Mouse (Mus musculus) kidney, adult 18-20 months (tissue): Measurements from ENCODE around the gene Gm20449.
"Not testable (repeated sequence)": the region's sequence is repeated elsewhere in the genome, so short reads cannot be mapped to it uniquely, and the experiment has no call there.

Experiments
- DNase-seq: peaks from one replicate; pipeline ENCODE4 v3.0.0; 2021

Gene Gm20449

GRCm38 (mm10) chr7:41499389-41500049, at the start of gene Gm20449, which contains the start of gene AW146154:
Gene Gm20449 (minus strand): TSS chr7:41499417.
Gene AW146154 (minus strand): TSS chr7:41499890.
- peak; percentile 100 for DNase-seq

GRCm38 (mm10) chr7:41512672-41513071, 13.5 kb upstream of the Gm20449 start:
- DNase-seq = no peak

DNA sequence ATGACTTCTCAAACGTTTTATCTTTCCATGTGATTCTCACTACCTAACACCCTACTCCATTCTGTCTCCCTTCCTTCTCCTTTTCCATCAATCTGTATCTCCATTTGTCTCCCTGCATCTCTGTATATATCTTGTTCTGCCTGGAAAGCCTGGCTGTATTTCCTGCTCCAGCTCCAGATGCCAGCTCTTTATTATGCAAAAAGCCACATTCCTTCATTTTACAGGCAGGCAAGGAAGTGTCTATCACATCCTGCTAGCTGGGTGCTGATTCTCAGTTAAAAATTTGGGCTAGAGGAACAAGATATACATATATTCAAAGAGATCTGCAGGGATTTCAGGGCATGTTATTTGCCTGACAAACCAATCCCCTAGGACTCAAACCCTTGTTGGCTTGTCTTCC, 13.0 kb upstream of the Gm20449 start:
- no peak for DNase-seq

- no peak for DNase-seq
Observed at GRCm38 (mm10) chr7:41502402-41502801, 3.2 kb upstream of the Gm20449 start.

DNA sequence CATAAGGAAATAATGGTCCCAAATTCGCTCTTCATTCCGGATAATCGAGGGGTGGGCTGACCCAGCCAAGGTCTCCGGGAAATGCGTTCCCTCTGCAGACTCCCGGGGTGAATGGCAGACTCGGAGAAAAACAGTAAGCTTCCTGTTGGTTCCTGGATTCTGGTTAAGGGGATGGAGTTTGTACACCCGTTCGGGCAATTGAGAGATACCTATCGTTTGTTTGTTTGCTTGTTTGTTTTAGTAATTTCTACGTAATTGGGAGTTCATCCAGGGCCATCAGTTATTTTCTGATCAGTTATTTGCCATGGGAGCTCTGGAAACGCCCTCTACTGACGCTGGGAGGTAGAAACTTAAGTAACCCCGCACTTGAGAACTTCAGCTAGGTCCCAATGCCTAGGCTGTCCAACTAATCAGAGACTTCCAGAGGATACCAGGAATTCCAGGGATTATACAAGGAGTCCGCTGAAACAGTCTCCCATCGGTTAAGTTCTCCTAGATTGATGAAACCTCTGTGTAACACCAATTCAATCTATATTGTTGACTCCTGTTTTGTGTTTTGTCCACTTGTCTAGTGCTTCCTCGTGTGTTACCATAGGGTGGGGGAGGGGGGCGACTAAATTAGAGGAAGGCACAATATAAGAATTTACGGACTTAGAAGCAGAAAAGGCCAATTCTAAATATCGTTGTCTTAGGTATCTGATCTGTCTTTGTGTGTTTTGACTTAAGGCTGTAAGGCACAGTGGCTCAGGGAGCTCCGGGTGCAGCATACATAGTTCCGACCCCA, 1.1 kb upstream of the Gm20449 start:
- DNase-seq = peak; percentile 76

- not testable (repeated sequence) for DNase-seq
Observed at GRCm38 (mm10) chr7:41499018-41499388, 214 bp downstream of the Gm20449 start.

DNA sequence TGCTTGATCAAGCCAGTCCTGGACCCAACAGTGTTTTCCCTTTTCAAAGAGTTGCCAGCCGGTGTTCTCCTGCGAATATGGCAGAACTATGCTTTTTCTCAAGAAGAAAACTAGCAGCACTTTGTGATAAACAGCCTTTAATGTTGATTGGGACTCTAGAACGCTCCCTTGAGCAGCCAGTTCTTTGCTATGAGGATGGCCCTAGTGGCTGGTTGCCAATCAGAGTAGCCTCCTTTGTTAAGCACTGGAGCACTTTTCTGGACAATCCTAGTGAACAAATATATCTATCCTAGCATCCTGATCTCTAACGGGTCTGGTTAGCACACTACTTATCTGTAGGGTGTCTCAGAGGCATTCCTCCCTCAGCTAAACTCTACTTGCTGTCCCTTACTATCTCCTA, 753 bp downstream of the Gm20449 start:
- not testable (repeated sequence) for DNase-seq

- DNase-seq = no peak
Observed at GRCm38 (mm10) chr7:41497871-41498270, 1.3 kb downstream of the Gm20449 start.

DNA sequence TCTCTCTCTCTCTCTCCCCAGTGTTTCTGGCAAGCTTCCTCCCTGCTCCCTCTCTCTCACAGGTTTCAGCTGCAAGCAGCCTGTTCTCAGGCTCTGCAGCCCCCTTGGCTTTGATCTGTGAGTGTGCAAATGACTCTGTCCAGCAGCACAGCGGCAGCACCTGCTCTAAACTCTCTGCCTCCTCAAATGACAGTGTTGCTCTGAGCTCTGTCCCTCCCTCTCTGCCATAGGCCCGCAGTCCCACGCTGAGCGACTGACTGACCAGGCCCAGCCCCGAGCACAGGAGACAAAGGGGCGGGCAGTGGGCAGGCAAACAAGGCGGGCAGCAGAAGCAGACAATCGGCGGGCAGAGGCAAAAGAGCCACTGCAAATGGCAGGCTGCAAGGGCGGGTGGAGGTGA, 47.4 kb downstream of the Gm20449 start:
- no peak for DNase-seq

DNA sequence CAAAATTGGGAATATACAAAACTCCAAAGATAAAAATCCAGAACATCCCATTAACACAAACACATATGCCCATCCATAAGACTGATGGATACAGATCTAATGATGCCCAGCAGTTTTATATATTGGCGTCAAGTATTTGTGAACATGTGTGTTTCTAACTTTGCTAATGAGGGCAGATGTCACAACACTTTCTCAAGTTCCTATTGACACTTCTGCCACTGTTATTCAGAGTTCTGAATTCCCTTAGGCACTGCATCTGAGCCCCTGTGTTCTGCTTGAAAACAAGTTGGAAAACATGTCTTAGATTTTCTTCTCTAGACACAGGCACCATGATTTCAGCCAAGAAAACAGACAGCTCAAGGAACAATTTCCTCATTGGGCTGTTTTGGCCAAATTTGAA, 50.6 kb downstream of the Gm20449 start, which contains the start of gene Vmn2r57:
Gene Vmn2r57, minus strand, starts transcription at position 101 of the 400 bp plus-strand sequence.
- DNase-seq = not testable (repeated sequence)

DNA sequence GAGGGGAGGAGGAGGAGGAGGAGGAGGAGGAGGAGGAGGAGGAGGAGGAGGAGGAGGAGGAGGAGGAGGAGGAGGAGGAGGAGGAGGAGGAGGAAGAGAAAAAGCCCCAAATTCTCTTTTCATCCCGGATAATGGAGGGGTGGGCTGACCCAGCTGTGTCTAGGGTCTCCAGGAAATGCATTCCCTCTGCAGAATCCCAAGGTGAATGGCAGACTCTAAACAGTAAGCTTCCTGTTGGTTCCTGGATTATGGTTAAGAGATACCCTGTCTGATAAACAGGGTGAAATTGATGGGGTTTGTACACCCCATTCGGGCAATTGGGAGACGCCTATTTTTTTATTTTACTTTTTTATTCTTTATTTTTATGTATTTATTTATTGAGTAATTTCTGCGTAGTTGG, 105.1 kb downstream of the Gm20449 start:
- DNase-seq = no peak

DNA sequence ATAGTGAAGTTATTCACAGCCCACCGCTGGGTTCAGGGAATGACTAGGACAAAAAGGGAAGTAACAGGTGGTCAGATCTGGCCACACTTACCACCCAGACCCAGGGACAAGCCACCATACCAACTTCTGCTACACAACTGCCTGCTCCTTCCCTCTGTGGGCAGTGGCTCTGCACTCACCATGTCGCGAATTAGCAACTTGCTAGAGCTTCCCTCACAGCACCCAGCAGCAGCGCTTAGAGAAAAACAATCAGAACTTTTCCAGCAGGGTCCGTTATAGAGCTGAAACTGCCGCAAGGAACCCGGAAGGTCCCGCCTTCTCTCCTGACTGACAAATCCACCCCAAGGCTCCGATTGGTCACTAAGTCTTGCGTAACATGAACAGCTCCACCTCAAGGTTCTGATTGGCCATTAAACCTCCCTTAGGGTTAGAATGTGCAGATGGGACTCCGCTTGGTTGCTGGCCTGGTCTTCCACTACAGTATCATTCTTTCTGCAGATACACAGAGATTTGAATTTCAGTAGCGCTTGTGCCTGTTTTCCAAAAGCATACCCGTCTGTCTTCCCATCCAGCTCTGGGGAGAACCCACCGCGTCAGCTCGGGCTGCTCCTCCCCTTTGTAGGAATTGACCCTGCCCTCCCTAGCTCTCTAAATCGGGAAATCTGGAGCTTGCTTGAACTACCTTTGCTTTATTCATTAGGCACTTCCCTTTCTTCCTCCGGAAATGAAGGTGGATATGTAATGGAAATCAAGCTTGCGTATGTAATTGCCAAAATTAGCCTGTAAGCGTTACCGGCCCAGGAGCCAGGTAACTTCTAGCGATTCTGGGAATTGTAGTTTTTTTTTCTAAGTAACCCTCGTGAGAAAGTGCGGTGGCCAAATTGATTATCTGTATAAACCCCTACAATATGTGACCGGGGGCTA, 105.9 kb downstream of the Gm20449 start, which contains the start of gene AI987944:
Gene AI987944, minus strand, starts transcription at position 332 of the 924 bp plus-strand sequence.
- peak; percentile 86 for DNase-seq
